13 mouse cellular contexts compared by ENCODE assay signal in genomic region chr3:102214299-102214698, GRCm38 (mm10).
"Had no signal": no experiment of that assay in that cellular context is flagged by ENCODE, and none has a peak within 500 bp of the region (broad histone marks: within the 10 kb centered on the region; RNA-seq: fewer than 3 reads in every experiment).

No protein-coding gene starts in this region.

- H3K36me3 ChIP-seq: limb, embryonic 13.5 days; midbrain, embryonic 12.5 days had no signal

- H3K9ac ChIP-seq: limb, embryonic 13.5 days; liver, embryonic 14.5 days; midbrain, embryonic 12.5 days had no signal

- H3K27ac ChIP-seq: layer of hippocampus, adult 2 months; limb, embryonic 13.5 days; liver, embryonic 14.5 days; midbrain, embryonic 12.5 days; stomach, postnatal 0 days had no signal

- H3K4me1 ChIP-seq: limb, embryonic 13.5 days; midbrain, embryonic 12.5 days had no signal

- H3K4me2 ChIP-seq: limb, embryonic 13.5 days; midbrain, embryonic 12.5 days had no signal

- H3K9me3 ChIP-seq: limb, embryonic 13.5 days; midbrain, embryonic 12.5 days had no signal

- DNase-seq: kidney, postnatal 10 days; kidney, postnatal 4 days; lung, adult 18-20 months; right cerebral cortex, adult 18-20 months; right cerebral cortex, postnatal 25 days; thymus, adult 2 months; thymus, postnatal 25 days had no signal

- H3K4me3 ChIP-seq: layer of hippocampus, adult 2 months; limb, embryonic 13.5 days; midbrain, embryonic 12.5 days had no signal

- H3K27me3 ChIP-seq: limb, embryonic 13.5 days; midbrain, embryonic 12.5 days had no signal

- ATAC-seq: midbrain, embryonic 16.5 days had no signal
